Mouse (Mus musculus) lung, embryonic 14.5 days (tissue): ENCODE results near the gene Snx22. TPM values are rescaled to one million over a fixed set of nuclear protein-coding genes. Genes with fewer than 3 reads are reported as not detected.

ENCODE experiments used
- ATAC-seq: fragments of 200-750 bp; cut with Nextera tagmentation; 2 replicates; pipeline ENCODE4 v1.8.0; 2017; ENCODE audit warnings: mild to moderate bottlenecking, moderate TSS enrichment, moderate library complexity; ENCODE audit not compliant: insufficient read depth
- DNase-seq: peaks from one replicate; pipeline ENCODE4 v3.0.0-alpha.2; 2015
- H3K27ac ChIP-seq: fragments of 300-500 bp; sonication (generic); 2 replicates; pipeline ENCODE4 v1.5.1; 2014; ENCODE audit warnings: low read depth, mild to moderate bottlenecking, moderate library complexity
- H3K27me3 ChIP-seq: fragments of 300-500 bp; sonication (generic); 2 replicates; pipeline ENCODE4 v1.6.1; 2014; ENCODE audit warnings: low read length, control low read depth; ENCODE audit not compliant: insufficient read depth
- H3K36me3 ChIP-seq: fragments of 300-500 bp; sonication (generic); 2 replicates; pipeline ENCODE4 v1.6.1; 2014; ENCODE audit warnings: control low read depth; ENCODE audit not compliant: insufficient read depth
- H3K4me1 ChIP-seq: fragments of 300-500 bp; sonication (generic); 2 replicates; pipeline ENCODE4 v1.6.1; 2014; ENCODE audit warnings: antibody characterized with exemption, control low read depth; ENCODE audit not compliant: insufficient read depth
- H3K4me2 ChIP-seq: fragments of 300-500 bp; sonication (generic); 2 replicates; pipeline ENCODE4 v1.6.1; 2014; ENCODE audit warnings: mild to moderate bottlenecking
- H3K4me3 ChIP-seq: fragments of 300-500 bp; sonication (generic); 2 replicates; pipeline ENCODE4 v1.5.1; 2014; ENCODE audit warnings: low read depth, low read length
- H3K9ac ChIP-seq: fragments of 300-500 bp; sonication (generic); 2 replicates; pipeline ENCODE4 v1.6.1; 2014
- H3K9me3 ChIP-seq: fragments of 300-500 bp; sonication (generic); 2 replicates; pipeline ENCODE4 v1.6.1; 2016; ENCODE audit warnings: low read depth, low read length, control low read depth
- CTCF ChIP-seq: IDR thresholded peaks from 2 replicates; pipeline ENCODE4 v1.5.1; 2016; ENCODE audit warnings: antibody characterized with exemption, low read depth
- WGBS: fragments of 180-500 bp; shearing (Covaris S2); extraction: QIAGEN DNeasy Blood & Tissue Kit; methylation state at CpG from one replicate; pipeline ENCODE4 v1.1.7; 2014; 5-methylcytosine and 5-hydroxymethylcytosine counted together
- polyA plus RNA-seq: library from polyadenylated mRNA; unstranded; fragments of >200 nt; fragmentation: Nextera tagmentation; extraction: Ambion mirVana; gene quantifications from 2 replicates; pipeline ENCODE4 v1.2.1, GENCODE M21; 2014

Snx22 gene
- polyA plus RNA-seq, 1 experiment from 2014 or later, result 11.0 TPM

- H3K9ac ChIP-seq, result no peak overlapping the region
- no peaks in the 10 kb centered on the region for H3K9me3 ChIP-seq
- ATAC-seq (no peak), DNase-seq (no peak)
- H3K36me3 ChIP-seq, result peaks cover 55% of the 10 kb centered on the region
- TF ChIP-seq CTCF, result no peak
- no peak overlapping the region for H3K4me3 ChIP-seq
- whole genome bisulfite sequencing, result 88% methylated on average over 7 of the region's 7 CpGs
- H3K4me1 ChIP-seq, result no peaks in the 10 kb centered on the region
- no peak overlapping the region for H3K4me2 ChIP-seq
- no peaks in the 10 kb centered on the region for H3K27me3 ChIP-seq
- 0 out of 2 replicates have a peak overlapping the region, but pooled peaks have one; percentile 34 for H3K27ac ChIP-seq
Measured at GRCm38 (mm10) chr9:66087062-66087461, 17.5 kb upstream of the Snx22 start.

- H3K4me1 ChIP-seq, result no peaks in the 10 kb centered on the region
- 91% methylated on average over 3 of the region's 3 CpGs for WGBS
- DNase-seq, result no peak
- H3K27ac ChIP-seq, result no peak overlapping the region
- H3K27me3 ChIP-seq, result no peaks in the 10 kb centered on the region
- TF ChIP-seq CTCF, result no peak
- no peaks in the 10 kb centered on the region for H3K9me3 ChIP-seq
- no peak overlapping the region for H3K4me3 ChIP-seq
- H3K4me2 ChIP-seq, result no peak overlapping the region
- no peak for ATAC-seq
- peaks cover 29% of the 10 kb centered on the region for H3K36me3 ChIP-seq
- H3K9ac ChIP-seq, result no peak overlapping the region
Measured at GRCm38 (mm10) chr9:66084171-66084570, 14.7 kb upstream of the Snx22 start.

DNA sequence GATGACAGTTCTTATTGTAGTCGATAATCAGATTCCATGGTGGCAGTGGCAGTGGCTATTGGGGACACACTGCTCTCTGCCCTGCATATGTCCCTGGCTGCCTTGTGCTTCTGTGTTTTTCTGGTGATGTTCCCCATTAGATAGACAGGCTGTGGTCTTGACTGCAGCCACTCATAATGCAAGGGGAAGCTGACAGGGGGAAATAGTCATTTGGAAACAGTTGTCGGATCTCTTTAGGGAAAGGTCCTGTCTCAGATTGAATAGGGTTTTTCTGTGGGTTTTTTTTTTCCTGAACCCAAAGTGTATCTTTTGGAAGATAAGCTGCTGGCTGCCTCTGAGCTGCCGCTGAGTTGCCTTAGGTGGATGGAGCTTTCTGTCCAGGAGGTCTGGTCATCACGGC is 12.5 kb upstream of the Snx22 start:
- Histone ChIP-seq H3K4me1 (no peaks in the 10 kb centered on the region), H3K9ac (no peak overlapping the region), H3K27me3 (no peaks in the 10 kb centered on the region), H3K9me3 (no peaks in the 10 kb centered on the region), H3K4me3 (no peak overlapping the region), H3K4me2 (no peak overlapping the region), H3K27ac (no peak overlapping the region), H3K36me3 (peaks cover 9% of the 10 kb centered on the region)
- no peak for DNase-seq
- ATAC-seq, result no peak
- WGBS, result 60% methylated on average over 4 of the region's 4 CpGs
- TF ChIP-seq CTCF, result no peak

DNA sequence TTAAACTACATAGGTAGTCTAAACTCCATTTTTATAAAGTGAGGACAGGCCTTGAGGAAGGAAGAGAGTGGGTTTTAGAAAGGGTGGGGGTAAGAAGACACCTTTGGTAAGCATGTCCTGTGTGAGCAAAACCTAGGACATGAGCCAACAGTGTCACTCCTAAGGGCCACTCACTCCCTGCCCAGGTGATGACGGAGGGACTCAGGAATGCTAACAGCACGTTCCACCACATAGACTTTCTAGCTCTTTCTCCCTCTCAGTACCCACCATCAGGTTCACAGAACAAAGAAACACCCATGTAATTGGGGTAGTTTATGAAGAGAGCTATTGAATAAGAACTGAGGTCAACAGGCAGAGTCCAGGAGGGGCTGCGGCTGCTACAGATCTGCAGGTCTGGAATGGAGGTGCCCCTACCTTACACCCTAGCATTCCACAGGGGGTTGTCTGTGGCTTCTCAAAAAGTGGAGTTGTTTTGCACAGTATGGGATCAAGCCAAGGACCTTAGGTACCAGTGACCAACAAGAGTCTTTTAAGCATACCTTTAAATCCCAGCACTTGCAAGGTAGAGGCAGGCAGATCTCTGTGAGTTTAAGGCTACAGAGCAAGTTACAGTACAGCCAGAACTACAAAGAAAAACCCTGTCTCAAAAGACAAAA is 11.4 kb upstream of the Snx22 start:
- no peaks in the 10 kb centered on the region for H3K4me1 ChIP-seq
- no peak overlapping the region for H3K9ac ChIP-seq
- WGBS, result 60% methylated on average over 3 of the region's 3 CpGs
- peaks cover under 1% of the 10 kb centered on the region; the same call in 1 of the 2 replicates for H3K36me3 ChIP-seq
- peak overlapping the region; percentile 85 for H3K27ac ChIP-seq
- TF ChIP-seq CTCF, result no peak
- DNase-seq, result peak; percentile 56
- H3K9me3 ChIP-seq, result no peaks in the 10 kb centered on the region
- no peaks in the 10 kb centered on the region for H3K27me3 ChIP-seq
- peak; percentile 71 for ATAC-seq
- no peak overlapping the region for H3K4me3 ChIP-seq
- no peak overlapping the region for H3K4me2 ChIP-seq

GRCm38 (mm10) chr9:66078493-66078892 is 9.0 kb upstream of the Snx22 start:
- peak overlapping the region; percentile 87 for H3K27ac ChIP-seq
- H3K4me1 ChIP-seq, result no peaks in the 10 kb centered on the region
- WGBS, result 3% methylated on average over 14 of the region's 14 CpGs
- DNase-seq (peak; percentile 72), ATAC-seq (peak; percentile 47)
- H3K36me3 ChIP-seq, result no peaks in the 10 kb centered on the region
- H3K27me3 ChIP-seq, result no peaks in the 10 kb centered on the region
- peak overlapping the region; percentile 11 for H3K9ac ChIP-seq
- no peaks in the 10 kb centered on the region for H3K9me3 ChIP-seq
- 0 out of 2 replicates have a peak overlapping the region, but pooled peaks have one; percentile 9 for H3K4me3 ChIP-seq
- no peak for TF ChIP-seq CTCF
- H3K4me2 ChIP-seq, result peak overlapping the region; percentile 41

GRCm38 (mm10) chr9:66078072-66078471 is 8.6 kb upstream of the Snx22 start:
- ATAC-seq (0 out of 2 replicates have a peak, but pooled peaks have one; percentile 38), DNase-seq (no peak)
- H3K4me3 ChIP-seq, result no peak overlapping the region
- TF ChIP-seq CTCF, result no peak
- no peak overlapping the region for H3K9ac ChIP-seq
- H3K27me3 ChIP-seq, result no peaks in the 10 kb centered on the region
- peak overlapping the region; percentile 87 for H3K27ac ChIP-seq
- no peaks in the 10 kb centered on the region for H3K4me1 ChIP-seq
- no peaks in the 10 kb centered on the region for H3K36me3 ChIP-seq
- H3K4me2 ChIP-seq, result peak overlapping the region; percentile 41
- no peaks in the 10 kb centered on the region for H3K9me3 ChIP-seq
- WGBS, result 43% methylated on average over 3 of the region's 3 CpGs

- H3K27ac ChIP-seq, result no peak overlapping the region
- H3K36me3 ChIP-seq, result no peaks in the 10 kb centered on the region
- H3K4me2 ChIP-seq, result no peak overlapping the region
- H3K9me3 ChIP-seq, result no peaks in the 10 kb centered on the region
- H3K4me1 ChIP-seq, result no peaks in the 10 kb centered on the region
- ATAC-seq, result no peak
- TF ChIP-seq CTCF, result no peak
- 77% methylated on average over 7 of the region's 7 CpGs for WGBS
- DNase-seq, result no peak
- no peak overlapping the region for H3K4me3 ChIP-seq
- H3K9ac ChIP-seq, result no peak overlapping the region
- peaks cover 15% of the 10 kb centered on the region for H3K27me3 ChIP-seq
Measured at GRCm38 (mm10) chr9:66072754-66073153, 3.2 kb upstream of the Snx22 start.
